Mouse (Mus musculus) forebrain, embryonic 13.5 days (tissue): ENCODE results near the gene Tomm34. TPM values are rescaled to one million over a fixed set of nuclear protein-coding genes. Genes with fewer than 3 reads are reported as not detected.
A peak's percentile ranks its signal among the peaks of the same experiment; 100 is the strongest.

Experiments
- ATAC-seq: fragments of 200-750 bp; cut with Nextera tagmentation; 2 replicates; pipeline ENCODE4 v1.8.0; 2017
- H3K27ac ChIP-seq: fragments of 300-500 bp; sonication (generic); 2 replicates; pipeline ENCODE4 v1.5.1; 2015; ENCODE audit warnings: inconsistent platforms, mild to moderate bottlenecking, moderate library complexity
- H3K27me3 ChIP-seq: fragments of 300-500 bp; sonication (generic); 2 replicates; pipeline ENCODE4 v1.6.1; 2015; ENCODE audit warnings: mild to moderate bottlenecking, inconsistent platforms
- H3K36me3 ChIP-seq: fragments of 300-500 bp; sonication (generic); 2 replicates; pipeline ENCODE4 v1.6.1; 2015; ENCODE audit warnings: mild to moderate bottlenecking, inconsistent platforms; ENCODE audit not compliant: poor library complexity, severe bottlenecking
- H3K4me1 ChIP-seq: fragments of 300-500 bp; sonication (generic); 2 replicates; pipeline ENCODE4 v1.6.1; 2015; ENCODE audit warnings: inconsistent platforms
- H3K4me2 ChIP-seq: fragments of 300-500 bp; sonication (generic); 2 replicates; pipeline ENCODE4 v1.6.1; 2015; ENCODE audit warnings: inconsistent platforms, mild to moderate bottlenecking, moderate library complexity
- H3K4me3 ChIP-seq: fragments of 300-500 bp; sonication (generic); 2 replicates; pipeline ENCODE4 v1.5.1; 2015; ENCODE audit warnings: mild to moderate bottlenecking, inconsistent platforms
- H3K9ac ChIP-seq: fragments of 300-500 bp; sonication (generic); 2 replicates; pipeline ENCODE4 v1.6.1; 2015; ENCODE audit warnings: mild to moderate bottlenecking, inconsistent platforms
- H3K9me3 ChIP-seq: fragments of 300-500 bp; sonication (generic); replicated peaks from 2 replicates; pipeline ENCODE4 v1.6.1; 2016; ENCODE audit warnings: inconsistent platforms
- WGBS: fragments of 180-500 bp; shearing (Covaris S2); methylation state at CpG from one replicate; pipeline ENCODE4 v1.1.7; 2015; 5-methylcytosine and 5-hydroxymethylcytosine counted together
- polyA plus RNA-seq: library from polyadenylated mRNA; unstranded; fragments of >200 nt; fragmentation: Nextera tagmentation; extraction: Ambion mirVana; gene quantifications from 2 replicates; pipeline ENCODE4 v1.2.1, GENCODE M21; 2015

Gene Tomm34
- polyA plus RNA-seq, 1 experiment from 2014 or later = 47.8 TPM

GRCm38 (mm10) chr2:164094152-164094551 is 23.2 kb upstream of the Tomm34 start:
- H3K9me3 ChIP-seq = no peaks in the 10 kb centered on the region
- no peak for ATAC-seq
- H3K27ac ChIP-seq = no peak overlapping the region
- no peak overlapping the region for H3K9ac ChIP-seq
- no peak overlapping the region for H3K4me3 ChIP-seq
- H3K4me1 ChIP-seq = no peaks in the 10 kb centered on the region
- WGBS = 86% methylated on average over 7 of the region's 7 CpGs
- peaks cover 49% of the 10 kb centered on the region for H3K36me3 ChIP-seq
- H3K4me2 ChIP-seq = no peak overlapping the region
- H3K27me3 ChIP-seq = no peaks in the 10 kb centered on the region

- H3K36me3 ChIP-seq = peaks cover 64% of the 10 kb centered on the region
Measured at GRCm38 (mm10) chr2:164089508-164089907, 18.5 kb upstream of the Tomm34 start.

DNA sequence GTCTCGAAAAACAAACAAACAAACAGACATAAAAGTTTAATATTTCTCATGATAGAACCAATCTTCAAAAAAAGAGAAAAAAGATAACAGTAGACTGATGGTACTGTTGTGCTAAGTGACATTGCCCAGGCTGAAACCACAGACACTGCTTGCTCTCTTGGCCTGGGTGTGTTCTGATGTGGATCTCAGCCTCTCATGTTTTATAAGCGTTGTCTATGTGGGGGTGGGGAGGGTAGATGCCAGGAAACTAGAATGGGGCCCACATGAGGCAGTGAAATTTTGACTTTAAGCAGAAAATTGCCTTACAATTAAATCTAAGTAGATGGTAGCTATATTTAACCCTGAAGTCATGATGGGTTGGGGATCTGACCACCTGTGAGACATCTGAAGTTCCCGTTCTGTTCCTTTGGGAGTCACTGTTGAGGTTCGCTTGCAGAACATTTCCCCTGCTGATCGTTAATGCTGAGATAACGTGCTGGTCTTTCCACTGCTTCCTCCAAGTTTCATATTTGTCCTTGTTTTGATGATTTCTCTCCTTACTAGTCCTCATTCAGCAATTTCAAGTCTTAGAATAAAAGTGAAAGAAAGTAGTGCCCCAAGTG is 16.5 kb upstream of the Tomm34 start:
- Histone ChIP-seq H3K9me3 (no peaks in the 10 kb centered on the region), H3K9ac (no peak overlapping the region), H3K36me3 (peaks cover 83% of the 10 kb centered on the region), H3K4me1 (no peaks in the 10 kb centered on the region), H3K4me3 (no peak overlapping the region), H3K27ac (no peak overlapping the region), H3K27me3 (no peaks in the 10 kb centered on the region), H3K4me2 (no peak overlapping the region)
- WGBS = 93% methylated on average over 6 of the region's 6 CpGs
- ATAC-seq = no peak

More at GRCm38 (mm10) chr2:164089508-164089907, 18.5 kb upstream of the Tomm34 start:
- H3K27me3 ChIP-seq = no peaks in the 10 kb centered on the region
- no peak overlapping the region for H3K27ac ChIP-seq
- no peak for ATAC-seq
- no peaks in the 10 kb centered on the region for H3K4me1 ChIP-seq
- 86% methylated on average over 4 of the region's 4 CpGs for WGBS
- H3K9me3 ChIP-seq = no peaks in the 10 kb centered on the region
- H3K9ac ChIP-seq = no peak overlapping the region
- H3K4me2 ChIP-seq = no peak overlapping the region
- no peak overlapping the region for H3K4me3 ChIP-seq

DNA sequence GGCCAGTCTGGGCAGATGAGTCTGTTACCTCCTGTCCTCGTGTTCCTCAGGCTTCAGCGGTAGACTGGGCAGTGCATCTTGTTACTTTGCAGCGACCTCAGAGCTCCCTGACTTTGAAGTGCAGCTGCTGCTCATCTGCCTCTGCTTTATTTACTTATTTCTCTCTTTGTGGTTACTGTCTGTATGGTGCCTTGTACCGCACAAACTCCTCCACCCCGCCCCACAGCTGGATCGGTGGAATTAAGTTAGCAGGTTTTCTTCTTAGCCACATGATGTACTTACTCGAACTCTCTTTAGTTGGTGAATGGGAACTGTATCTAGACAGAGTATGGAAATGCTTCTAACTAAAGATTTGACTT is 13.4 kb upstream of the Tomm34 start:
- H3K36me3 ChIP-seq = peaks cover 95% of the 10 kb centered on the region
- no peak overlapping the region for H3K4me2 ChIP-seq
- no peak overlapping the region for H3K27ac ChIP-seq
- no peak for ATAC-seq
- H3K4me1 ChIP-seq = no peaks in the 10 kb centered on the region
- no peaks in the 10 kb centered on the region for H3K9me3 ChIP-seq
- H3K4me3 ChIP-seq = no peak overlapping the region
- 96% methylated on average over 7 of the region's 7 CpGs for WGBS
- H3K27me3 ChIP-seq = no peaks in the 10 kb centered on the region
- no peak overlapping the region for H3K9ac ChIP-seq

- no peaks in the 10 kb centered on the region for H3K27me3 ChIP-seq
- 91% methylated on average over 19 of the region's 19 CpGs for whole genome bisulfite sequencing
- ATAC-seq = no peak
Measured at GRCm38 (mm10) chr2:164083609-164084341, 12.8 kb upstream of the Tomm34 start.

DNA sequence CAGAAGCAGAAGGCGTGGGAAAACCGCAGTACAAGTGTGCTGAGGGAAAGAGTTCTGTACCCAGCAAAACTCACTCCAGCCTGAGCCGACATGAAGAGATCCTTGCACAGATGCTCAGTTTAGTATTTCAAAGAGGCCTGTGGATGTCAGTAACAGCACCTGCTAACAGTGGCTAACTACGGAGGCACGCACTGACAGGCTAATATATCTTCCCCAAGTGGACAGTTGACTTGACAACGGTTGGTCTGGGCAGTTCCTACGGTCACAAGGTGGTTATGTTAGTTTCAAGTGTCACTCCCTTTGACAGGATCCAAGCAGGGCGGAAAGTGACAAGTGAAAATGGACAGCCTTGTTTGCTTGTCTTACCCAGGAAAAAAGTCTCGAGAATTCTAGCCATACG is 11.2 kb upstream of the Tomm34 start:
- Histone ChIP-seq H3K9ac (no peak overlapping the region), H3K4me2 (no peak overlapping the region), H3K4me1 (no peaks in the 10 kb centered on the region), H3K27ac (no peak overlapping the region), H3K4me3 (no peak overlapping the region), H3K36me3 (peaks cover 74% of the 10 kb centered on the region), H3K27me3 (no peaks in the 10 kb centered on the region), H3K9me3 (no peaks in the 10 kb centered on the region)
- WGBS = 98% methylated on average over 10 of the region's 10 CpGs
- no peak for ATAC-seq

More at GRCm38 (mm10) chr2:164083609-164084341, 12.8 kb upstream of the Tomm34 start:
- H3K4me3 ChIP-seq = no peak overlapping the region
- no peaks in the 10 kb centered on the region for H3K4me1 ChIP-seq
- H3K4me2 ChIP-seq = no peak overlapping the region
- peaks cover 90% of the 10 kb centered on the region for H3K36me3 ChIP-seq
- H3K9ac ChIP-seq = no peak overlapping the region
- H3K27ac ChIP-seq = no peak overlapping the region
- H3K9me3 ChIP-seq = no peaks in the 10 kb centered on the region

DNA sequence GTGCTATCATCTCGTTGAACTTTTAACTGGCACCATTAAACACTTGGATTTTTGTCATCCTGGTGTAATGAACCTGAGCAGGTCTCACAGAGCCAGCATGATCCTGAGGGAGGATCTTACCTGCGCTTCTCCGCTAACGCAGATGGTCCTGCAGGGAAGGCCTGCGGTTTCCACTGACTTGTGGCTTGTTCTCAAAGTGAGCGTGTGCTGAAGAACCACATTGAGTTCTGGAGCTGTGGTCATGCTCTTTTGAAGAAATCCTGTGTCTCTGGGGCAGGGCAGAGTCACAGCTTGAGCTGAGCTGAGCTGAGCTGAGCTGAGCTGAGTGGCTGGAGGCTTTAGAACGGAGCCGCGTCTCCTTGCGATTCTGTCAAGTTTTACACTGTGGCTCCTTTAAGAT is 10.6 kb upstream of the Tomm34 start:
- H3K9ac ChIP-seq = no peak overlapping the region
- WGBS = 96% methylated on average over 10 of the region's 10 CpGs
- H3K4me3 ChIP-seq = no peak overlapping the region
- H3K27ac ChIP-seq = no peak overlapping the region
- H3K4me2 ChIP-seq = no peak overlapping the region
- H3K27me3 ChIP-seq = no peaks in the 10 kb centered on the region
- H3K36me3 ChIP-seq = peaks cover 68% of the 10 kb centered on the region
- ATAC-seq = no peak
- no peaks in the 10 kb centered on the region for H3K9me3 ChIP-seq
- H3K4me1 ChIP-seq = no peaks in the 10 kb centered on the region

- ATAC-seq = no peak
- 91% methylated on average over 6 of the region's 6 CpGs for WGBS
- Histone ChIP-seq H3K27me3 (no peaks in the 10 kb centered on the region), H3K4me2 (no peak overlapping the region), H3K36me3 (peaks cover 52% of the 10 kb centered on the region), H3K27ac (no peak overlapping the region), H3K4me3 (no peak overlapping the region), H3K4me1 (peaks cover 17% of the 10 kb centered on the region), H3K9ac (no peak overlapping the region), H3K9me3 (no peaks in the 10 kb centered on the region)
Measured at GRCm38 (mm10) chr2:164079488-164079887, 8.5 kb upstream of the Tomm34 start.

- 90% methylated on average over 5 of the region's 5 CpGs for WGBS
- H3K9me3 ChIP-seq = no peaks in the 10 kb centered on the region
- H3K4me1 ChIP-seq = peaks cover 18% of the 10 kb centered on the region
- H3K27me3 ChIP-seq = no peaks in the 10 kb centered on the region
- peaks cover 36% of the 10 kb centered on the region for H3K36me3 ChIP-seq
- no peak overlapping the region for H3K9ac ChIP-seq
- H3K4me2 ChIP-seq = no peak overlapping the region
- no peak overlapping the region for H3K27ac ChIP-seq
- no peak for ATAC-seq
- H3K4me3 ChIP-seq = no peak overlapping the region
Measured at GRCm38 (mm10) chr2:164077875-164078274, 6.9 kb upstream of the Tomm34 start.

DNA sequence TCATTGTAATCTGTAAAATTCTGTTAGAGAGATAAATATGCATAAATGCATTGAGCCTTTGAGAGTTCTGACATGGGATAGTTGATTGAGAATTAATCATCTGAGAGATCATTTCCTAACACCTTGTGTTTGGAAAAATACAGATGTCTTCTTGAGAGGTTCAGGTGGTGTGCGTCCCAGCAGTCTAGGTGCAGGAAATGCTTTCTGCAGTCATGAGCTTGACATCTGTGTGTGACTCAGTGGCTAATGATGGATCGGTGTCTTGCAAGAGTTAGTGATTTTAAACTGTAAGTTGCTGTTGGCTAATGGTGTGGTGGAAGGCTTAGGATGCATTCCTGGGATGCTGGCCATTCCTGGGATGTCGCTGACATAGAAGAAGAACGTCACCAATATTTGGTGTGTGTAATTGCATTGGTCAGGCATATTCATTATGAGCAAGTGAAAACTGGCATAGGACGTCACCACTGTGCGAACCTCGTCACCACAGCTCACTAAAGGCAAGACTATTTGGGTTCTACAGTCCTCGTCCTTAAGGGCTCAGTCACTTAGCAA is 6.0 kb upstream of the Tomm34 start:
- no peak overlapping the region for H3K27ac ChIP-seq
- H3K36me3 ChIP-seq = peaks cover 26% of the 10 kb centered on the region
- WGBS = 94% methylated on average over 8 of the region's 8 CpGs
- H3K9me3 ChIP-seq = no peaks in the 10 kb centered on the region
- no peak overlapping the region for H3K9ac ChIP-seq
- no peak overlapping the region for H3K4me2 ChIP-seq
- ATAC-seq = no peak
- H3K27me3 ChIP-seq = no peaks in the 10 kb centered on the region
- H3K4me3 ChIP-seq = no peak overlapping the region
- peaks cover 18% of the 10 kb centered on the region for H3K4me1 ChIP-seq

- peak overlapping the region; percentile 87 for H3K4me2 ChIP-seq
- H3K4me3 ChIP-seq = peak overlapping the region; percentile 92
- H3K4me1 ChIP-seq = peaks cover 21% of the 10 kb centered on the region
- 59% methylated on average over 5 of the region's 5 CpGs for whole genome bisulfite sequencing
- no peaks in the 10 kb centered on the region for H3K9me3 ChIP-seq
- no peaks in the 10 kb centered on the region for H3K27me3 ChIP-seq
- peak overlapping the region; percentile 90 for H3K9ac ChIP-seq
- H3K27ac ChIP-seq = no peak overlapping the region
- H3K36me3 ChIP-seq = peaks cover 8% of the 10 kb centered on the region
- no peak for ATAC-seq
Measured at GRCm38 (mm10) chr2:164075088-164075487, 4.1 kb upstream of the Tomm34 start.

DNA sequence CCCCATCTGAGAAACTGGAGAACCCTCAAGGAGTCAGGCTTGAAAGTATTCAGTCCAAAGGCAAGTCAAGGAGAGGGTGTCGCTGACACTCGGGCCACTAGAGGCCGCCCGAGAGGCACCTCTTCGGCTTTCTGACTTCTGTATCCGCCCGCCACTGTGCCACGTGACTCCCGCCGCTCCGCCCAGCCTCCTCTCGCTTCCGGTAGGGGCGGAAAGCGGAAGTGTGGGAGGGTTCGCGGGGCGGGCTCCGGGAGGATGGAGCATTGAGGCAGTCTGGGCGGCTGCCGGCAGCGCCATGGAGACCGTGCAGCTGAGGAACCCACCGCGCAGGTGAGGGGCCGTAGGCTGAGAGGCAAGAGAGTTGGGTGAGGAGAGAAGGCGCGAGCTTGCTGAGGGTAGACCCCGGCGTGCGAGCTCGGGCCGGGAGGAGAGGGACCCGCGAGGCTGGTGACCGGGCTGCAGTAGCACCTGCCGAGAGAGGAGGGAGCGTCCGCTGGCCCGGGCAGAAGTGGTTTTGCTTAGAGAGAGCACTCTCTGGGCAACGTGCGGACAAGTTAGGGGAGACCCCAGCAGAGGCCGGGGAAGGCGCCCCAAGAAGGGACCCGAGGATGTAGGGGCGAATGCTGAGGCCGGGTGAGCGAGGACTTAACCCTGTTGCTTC is 3.1 kb upstream of the Tomm34 start:
- Histone ChIP-seq H3K36me3 (no peaks in the 10 kb centered on the region), H3K9me3 (no peaks in the 10 kb centered on the region), H3K27me3 (no peaks in the 10 kb centered on the region), H3K4me1 (peaks cover 31% of the 10 kb centered on the region), H3K27ac (peak overlapping the region; percentile 44), H3K4me3 (peak overlapping the region; percentile 92), H3K9ac (peak overlapping the region; percentile 90), H3K4me2 (peak overlapping the region; percentile 87)
- WGBS = under 1% methylated on average over 48 of the region's 48 CpGs
- ATAC-seq = peak; percentile 86
